Mouse (Mus musculus) T-helper 2 cell (primary cell): Measurements from ENCODE around the gene Kpna1.
"Not testable (repeated sequence)": the region's sequence is repeated elsewhere in the genome, so short reads cannot be mapped to it uniquely, and the experiment has no call there.

Experiments used
- in situ Hi-C: fragments of 300-600 bp; cut with MboI, MseI; formaldehyde crosslinking; loops from one replicate; pipeline ENCODE4 v1.15.1; 2025; ENCODE audit warnings: high pct_unique_total_duplicates

Kpna1 gene

GRCm38 (mm10) chr16:35984471-35984870 is 5.9 kb downstream of the Kpna1 start:
- in situ Hi-C loops, result loop anchor here (25.0 kb wide), 1 partner anchor 1878 kb away; the partner anchor contains the start of genes Gm36028 and Lrrc58

- in situ Hi-C loops, result loop anchor here (5.0 to 25.0 kb wide), 2 partner anchors 84 to 1874 kb away; partner anchors contain the start of genes Ccdc58, Fam162a, Gm36028 and Lrrc58
Observed at GRCm38 (mm10) chr16:35987930-35988329, 9.4 kb downstream of the Kpna1 start.

- in situ Hi-C loops, result loop anchor here (25.0 kb wide), 1 partner anchor 1870 kb away; the partner anchor contains the start of genes Gm36028 and Lrrc58
Observed at GRCm38 (mm10) chr16:35992391-35992790, 13.8 kb downstream of the Kpna1 start.

DNA sequence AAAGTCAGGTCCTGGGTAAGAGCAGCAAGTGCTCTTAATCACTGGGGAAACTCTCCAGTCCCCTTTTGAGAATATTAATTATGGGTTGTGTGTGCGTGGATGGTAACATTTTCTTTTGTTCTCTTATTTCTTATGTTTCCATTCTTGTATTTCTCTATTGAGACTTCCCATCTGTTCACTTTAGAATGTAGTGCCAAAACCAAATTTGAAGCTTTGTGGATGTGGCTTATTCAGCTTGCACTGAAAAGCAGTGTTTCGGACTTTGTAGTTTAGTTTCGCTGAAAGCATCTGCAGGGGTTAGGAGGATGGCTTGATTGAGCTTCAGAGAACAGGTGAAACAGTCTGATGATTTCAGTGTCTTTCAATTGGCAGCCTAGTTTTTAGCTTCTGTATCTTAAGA is 14.8 kb downstream of the Kpna1 start:
- in situ Hi-C loops, result loop anchor here (25.0 kb wide), 1 partner anchor 1869 kb away; the partner anchor contains the start of genes Gm36028 and Lrrc58

- in situ Hi-C loops, result loop anchor here (25.0 kb wide), 1 partner anchor 1863 kb away; the partner anchor contains the start of genes Gm36028 and Lrrc58
Observed at GRCm38 (mm10) chr16:35998852-35999251, 20.3 kb downstream of the Kpna1 start.

- in situ Hi-C loops, result loop anchor here (10.0 kb wide), 1 partner anchor 456 kb away; no protein-coding TSS in a partner anchor
Observed at GRCm38 (mm10) chr16:36008396-36008795, 29.8 kb downstream of the Kpna1 start.

- in situ Hi-C loops, result no loop called here
Observed at GRCm38 (mm10) chr16:36016335-36016734, 37.8 kb downstream of the Kpna1 start.

GRCm38 (mm10) chr16:36028120-36028519 is 49.6 kb downstream of the Kpna1 start:
- in situ Hi-C loops, result not testable (repeated sequence)

GRCm38 (mm10) chr16:36040640-36041624 is 62.4 kb downstream of the Kpna1 start, which contains the start of gene Wdr5b:
TSS of gene Wdr5b (plus strand) at chr16:36041190.
- in situ Hi-C loops, result no loop called here

DNA sequence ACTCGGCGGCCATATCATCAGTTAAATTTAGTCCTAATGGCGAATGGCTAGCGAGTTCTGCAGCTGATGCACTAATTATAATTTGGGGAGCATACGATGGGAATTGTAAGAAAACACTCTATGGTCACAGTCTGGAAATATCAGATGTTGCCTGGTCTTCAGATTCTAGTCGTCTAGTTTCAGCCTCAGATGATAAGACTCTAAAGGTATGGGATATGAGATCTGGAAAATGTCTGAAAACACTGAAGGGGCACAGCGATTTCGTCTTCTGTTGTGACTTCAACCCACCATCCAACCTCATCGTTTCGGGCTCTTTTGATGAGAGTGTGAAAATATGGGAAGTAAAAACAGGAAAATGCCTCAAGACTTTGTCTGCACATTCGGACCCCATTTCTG is 63.1 kb downstream of the Kpna1 start:
- in situ Hi-C loops, result no loop called here

DNA sequence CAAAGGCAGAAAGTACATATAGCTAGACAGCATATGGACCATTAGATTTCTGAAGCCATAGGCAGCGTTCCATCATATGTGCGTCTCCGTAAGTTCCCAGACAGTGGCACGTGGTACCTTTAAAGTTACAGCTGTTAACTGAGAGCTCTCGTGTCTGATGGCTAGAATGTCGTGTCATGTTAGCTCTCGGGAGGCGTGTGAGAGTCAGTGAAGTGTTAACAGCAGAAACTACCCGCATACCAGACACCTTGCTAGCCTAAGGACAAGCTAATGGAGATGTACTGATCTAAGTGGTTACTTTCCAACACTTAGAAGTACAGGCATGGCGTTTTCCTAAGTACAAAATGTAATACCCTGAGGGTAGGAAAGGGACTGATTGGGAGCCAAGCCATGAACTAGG is 64.5 kb downstream of the Kpna1 start:
- in situ Hi-C loops, result no loop called here

DNA sequence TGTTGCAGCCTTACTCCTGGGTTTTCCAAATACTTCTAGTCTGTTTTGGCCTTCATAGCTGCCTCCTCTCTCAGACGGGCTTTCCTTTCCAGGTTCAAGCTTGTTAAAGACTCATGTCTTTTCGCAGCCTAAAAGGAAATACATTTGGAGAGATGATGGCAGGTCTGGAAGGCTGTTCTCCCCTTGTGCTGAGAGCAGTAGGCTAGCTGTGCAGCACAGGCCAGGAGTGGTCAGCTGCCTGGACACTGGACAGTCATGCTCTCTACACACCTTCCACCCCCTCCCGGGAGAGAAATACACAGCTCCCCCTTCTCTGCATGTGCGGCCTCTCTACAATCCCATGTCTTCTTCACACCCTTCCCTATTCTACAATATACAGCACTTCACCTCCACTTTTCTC is 65.4 kb downstream of the Kpna1 start:
- in situ Hi-C loops, result no loop called here

GRCm38 (mm10) chr16:36047538-36047937 is 69.0 kb downstream of the Kpna1 start:
- in situ Hi-C loops, result no loop called here

- in situ Hi-C loops, result no loop called here
Observed at GRCm38 (mm10) chr16:36051491-36051890, 72.9 kb downstream of the Kpna1 start.

- in situ Hi-C loops, result no loop called here
Observed at GRCm38 (mm10) chr16:36053524-36054275, 75.2 kb downstream of the Kpna1 start.

DNA sequence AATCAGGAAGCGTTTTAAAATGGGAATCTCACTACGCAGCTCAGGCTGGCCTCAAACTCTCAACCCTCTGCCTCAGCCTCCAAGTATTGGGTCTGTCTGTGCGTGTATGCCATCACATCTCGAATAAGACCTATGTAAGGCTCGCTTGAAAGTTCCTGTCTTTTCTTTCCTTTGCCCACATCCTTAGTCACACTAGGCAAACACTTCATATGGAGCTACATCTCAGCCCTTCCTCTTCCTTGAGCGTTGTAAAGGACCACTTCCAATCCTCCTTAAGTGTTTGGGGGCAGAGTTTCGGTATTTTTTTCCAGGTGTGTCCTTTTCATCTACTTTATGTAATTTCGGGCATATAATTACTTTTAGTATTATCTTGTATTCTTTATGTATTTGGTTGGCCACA is 76.4 kb downstream of the Kpna1 start:
- in situ Hi-C loops, result no loop called here

DNA sequence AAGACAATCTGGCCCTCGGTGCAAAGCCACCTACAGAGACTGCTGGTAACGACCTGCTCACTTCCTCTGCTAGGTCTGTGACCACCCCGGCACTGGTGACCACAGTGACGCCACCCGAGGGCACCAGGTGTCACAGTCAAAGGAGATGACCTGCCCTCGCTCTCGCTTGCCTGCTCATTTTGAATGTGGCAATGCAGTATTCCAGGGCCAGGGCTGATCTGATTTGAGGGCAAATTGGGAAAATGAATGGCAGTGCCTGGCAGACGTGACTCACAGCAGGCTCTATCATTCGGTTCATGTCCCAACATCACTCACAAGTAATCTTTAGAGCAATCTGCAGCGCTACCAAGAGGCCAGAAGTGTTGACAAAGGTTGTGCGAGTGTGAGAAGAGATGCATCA is 77.9 kb downstream of the Kpna1 start:
- in situ Hi-C loops, result no loop called here

GRCm38 (mm10) chr16:36057933-36058475 is 79.5 kb downstream of the Kpna1 start:
- in situ Hi-C loops, result no loop called here

DNA sequence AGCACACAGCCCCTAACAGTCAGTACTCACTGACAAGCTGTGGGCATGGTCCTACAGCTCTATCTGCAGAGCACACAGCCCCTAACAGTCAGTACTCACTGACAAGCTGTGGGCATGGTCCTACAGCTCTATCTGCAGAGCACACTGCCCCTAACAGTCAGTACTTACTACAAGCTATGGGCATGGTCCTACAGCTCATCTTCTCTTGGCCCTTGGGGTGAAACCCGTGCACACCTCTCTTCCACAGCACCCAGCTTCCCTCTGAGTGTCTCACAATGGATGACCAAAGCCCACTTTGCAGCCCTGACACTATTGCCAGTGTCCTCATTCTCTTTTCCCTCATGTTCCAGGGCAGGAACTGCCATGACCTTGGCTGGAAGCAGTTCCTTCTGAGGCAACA is 84.0 kb downstream of the Kpna1 start:
- in situ Hi-C loops, result not testable (repeated sequence)

GRCm38 (mm10) chr16:36063315-36063714 is 84.8 kb downstream of the Kpna1 start:
- in situ Hi-C loops, result no loop called here

- in situ Hi-C loops, result loop anchor here (5.0 kb wide), 1 partner anchor 323 kb away; no protein-coding TSS in a partner anchor
Observed at GRCm38 (mm10) chr16:36064904-36065303, 86.4 kb downstream of the Kpna1 start.
